Mouse (Mus musculus): ENCODE results near the gene Fam13a. TPM values are rescaled to one million over a fixed set of nuclear protein-coding genes. Genes with fewer than 3 reads are reported as not detected.

Gene Fam13a
- polyA plus RNA-seq, 1 experiment from 2014 or later: 1.5 TPM

DNA sequence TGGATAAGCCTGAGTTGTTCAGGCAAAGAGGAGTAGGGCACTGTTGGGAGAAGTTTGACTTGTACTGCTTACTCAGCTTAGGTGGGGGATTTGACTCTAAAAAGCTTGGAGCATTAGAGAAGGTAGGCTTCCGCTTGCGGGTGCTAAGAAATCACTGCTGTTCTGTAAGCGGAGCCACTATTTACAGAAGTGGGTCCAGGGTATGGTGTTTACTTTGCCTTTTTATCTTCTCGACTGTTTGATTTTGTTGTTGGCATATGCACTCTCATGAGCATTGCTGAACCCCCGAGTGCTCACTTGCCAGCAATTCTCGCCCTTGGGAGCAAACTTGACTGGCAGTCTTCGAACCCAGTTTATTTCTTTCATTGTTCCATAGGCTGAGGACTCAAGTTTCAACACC is 123.8 kb downstream of the Fam13a start:
- Histone ChIP-seq H3K27me3 (replicated peaks; ENCODE audit: control insufficient read depth, insufficient read depth, low read length) (no peaks in the 10 kb centered on the region), H3K27ac (ENCODE audit: low read depth, low read length) (no peak overlapping the region), H3K4me3 (ENCODE audit: low read depth, low read length) (no peak overlapping the region), H3K4me2 (no peak overlapping the region), H3K9ac (ENCODE audit: low read depth, low read length) (no peak overlapping the region), H3K9me3 (ENCODE audit: control insufficient read depth, low read length) (no peaks in the 10 kb centered on the region), H3K4me1 (replicated peaks; ENCODE audit: control insufficient read depth, insufficient read depth, low read length) (no peaks in the 10 kb centered on the region), H3K36me3 (ENCODE audit: control insufficient read depth, insufficient read depth, low read length) (no peaks in the 10 kb centered on the region)
- 87% methylated on average over 7 of the region's 7 CpGs for WGBS
- ATAC-seq (replicated peaks; ENCODE audit: low FRiP score) (no peak), DNase-seq (ENCODE audit: low spot score) (no peak)

GRCm38 (mm10) chr6:58899076-58899475 is 125.3 kb downstream of the Fam13a start:
- Histone ChIP-seq H3K4me3 (ENCODE audit: low read depth, low read length) (no peak overlapping the region), H3K9ac (ENCODE audit: low read depth, low read length) (no peak overlapping the region), H3K4me1 (replicated peaks; ENCODE audit: control insufficient read depth, insufficient read depth, low read length) (no peaks in the 10 kb centered on the region), H3K36me3 (ENCODE audit: control insufficient read depth, insufficient read depth, low read length) (no peaks in the 10 kb centered on the region), H3K27me3 (replicated peaks; ENCODE audit: control insufficient read depth, insufficient read depth, low read length) (no peaks in the 10 kb centered on the region), H3K4me2 (no peak overlapping the region), H3K27ac (ENCODE audit: low read depth, low read length) (no peak overlapping the region), H3K9me3 (ENCODE audit: control insufficient read depth, low read length) (no peaks in the 10 kb centered on the region)
- ATAC-seq (replicated peaks; ENCODE audit: low FRiP score): no peak
- WGBS: 88% methylated on average over 3 of the region's 3 CpGs
- DNase-seq (ENCODE audit: low spot score): no peak

DNA sequence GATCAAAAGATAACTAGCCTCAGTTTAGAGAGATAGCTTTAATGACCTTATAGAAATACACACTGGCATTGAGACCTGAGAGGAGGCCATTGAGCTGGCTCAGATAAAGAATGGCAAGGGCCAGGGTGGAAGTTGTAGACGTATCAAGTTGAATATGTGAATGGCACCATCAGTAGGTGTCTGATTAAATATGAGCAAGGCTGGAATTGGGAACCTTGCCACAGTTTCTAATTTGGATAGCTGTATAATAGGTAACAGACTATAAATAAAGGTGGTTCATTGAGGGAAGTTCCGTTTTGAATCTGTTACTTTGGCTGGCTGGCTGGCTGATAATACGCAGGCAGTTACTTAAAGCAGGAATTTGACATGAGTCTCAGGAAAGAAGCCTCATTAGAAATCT is 127.7 kb downstream of the Fam13a start:
- no peak overlapping the region for H3K27ac ChIP-seq (ENCODE audit: low read depth, low read length)
- no peak overlapping the region for H3K9ac ChIP-seq (ENCODE audit: low read depth, low read length)
- ATAC-seq (replicated peaks; ENCODE audit: low FRiP score): no peak
- WGBS: 80% methylated on average over 3 of the region's 3 CpGs
- DNase-seq (ENCODE audit: low spot score): no peak
- no peaks in the 10 kb centered on the region for H3K9me3 ChIP-seq (ENCODE audit: control insufficient read depth, low read length)
- no peaks in the 10 kb centered on the region for H3K4me1 ChIP-seq (replicated peaks; ENCODE audit: control insufficient read depth, insufficient read depth, low read length)
- no peaks in the 10 kb centered on the region for H3K27me3 ChIP-seq (replicated peaks; ENCODE audit: control insufficient read depth, insufficient read depth, low read length)
- H3K4me2 ChIP-seq: no peak overlapping the region
- H3K4me3 ChIP-seq (ENCODE audit: low read depth, low read length): no peak overlapping the region
- H3K36me3 ChIP-seq (ENCODE audit: control insufficient read depth, insufficient read depth, low read length): no peaks in the 10 kb centered on the region

GRCm38 (mm10) chr6:58894994-58895393 is 129.4 kb downstream of the Fam13a start:
- ATAC-seq (replicated peaks; ENCODE audit: low FRiP score): no peak
- Histone ChIP-seq H3K9me3 (ENCODE audit: control insufficient read depth, low read length) (no peaks in the 10 kb centered on the region), H3K27ac (ENCODE audit: low read depth, low read length) (no peak overlapping the region), H3K36me3 (ENCODE audit: control insufficient read depth, insufficient read depth, low read length) (no peaks in the 10 kb centered on the region), H3K4me1 (replicated peaks; ENCODE audit: control insufficient read depth, insufficient read depth, low read length) (no peaks in the 10 kb centered on the region), H3K27me3 (replicated peaks; ENCODE audit: control insufficient read depth, insufficient read depth, low read length) (no peaks in the 10 kb centered on the region), H3K4me2 (no peak overlapping the region), H3K9ac (ENCODE audit: low read depth, low read length) (no peak overlapping the region), H3K4me3 (ENCODE audit: low read depth, low read length) (no peak overlapping the region)
- no peak for DNase-seq (ENCODE audit: low spot score)
- WGBS: 75% methylated on average over 4 of the region's 4 CpGs

DNA sequence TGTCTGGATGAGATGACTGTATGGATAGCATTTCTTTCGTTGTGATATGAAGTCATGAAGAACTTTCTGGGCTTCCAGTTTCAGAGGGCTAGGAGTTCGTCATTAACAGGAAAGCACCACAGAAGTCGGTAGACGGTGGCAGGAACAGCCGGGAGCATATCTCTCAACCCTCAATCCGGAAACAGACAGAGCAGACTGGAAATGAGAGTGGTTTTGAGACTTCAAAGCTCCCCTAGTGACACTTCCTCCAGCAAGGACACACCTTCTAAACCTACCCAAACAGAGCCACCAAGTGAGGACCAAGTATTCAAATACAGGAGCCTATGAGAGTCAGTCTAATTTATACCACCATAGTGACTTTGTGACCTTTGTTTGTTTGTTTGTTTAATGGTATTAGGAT is 131.0 kb downstream of the Fam13a start:
- WGBS: 57% methylated on average over 6 of the region's 6 CpGs

DNA sequence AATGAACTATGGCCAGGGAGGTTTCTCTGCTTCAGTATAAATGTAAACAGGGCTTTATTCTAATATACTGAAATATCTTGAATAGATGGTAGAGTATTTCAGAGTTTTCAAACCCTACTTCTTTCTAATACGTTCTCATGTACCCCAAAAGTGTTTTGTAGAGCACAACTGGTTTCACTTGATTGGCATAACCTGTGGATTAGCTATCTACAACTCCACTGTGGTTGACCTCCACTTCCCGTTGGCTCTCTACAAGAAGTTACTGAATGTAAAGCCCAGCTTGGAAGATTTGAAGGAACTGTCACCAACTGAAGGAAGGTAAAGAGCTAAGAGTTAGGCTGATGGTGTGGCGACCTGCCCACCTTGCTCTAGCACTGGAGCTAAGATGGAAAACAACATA is 134.4 kb downstream of the Fam13a start:
- no peaks in the 10 kb centered on the region for H3K9me3 ChIP-seq (ENCODE audit: control insufficient read depth, low read length)
- no peak overlapping the region for H3K4me3 ChIP-seq (ENCODE audit: low read depth, low read length)
- H3K27me3 ChIP-seq (replicated peaks; ENCODE audit: control insufficient read depth, insufficient read depth, low read length): no peaks in the 10 kb centered on the region
- H3K4me2 ChIP-seq: no peak overlapping the region
- DNase-seq (ENCODE audit: low spot score) (no peak), ATAC-seq (replicated peaks; ENCODE audit: low FRiP score) (no peak)
- H3K27ac ChIP-seq (ENCODE audit: low read depth, low read length): no peak overlapping the region
- H3K4me1 ChIP-seq (replicated peaks; ENCODE audit: control insufficient read depth, insufficient read depth, low read length): no peaks in the 10 kb centered on the region
- H3K9ac ChIP-seq (ENCODE audit: low read depth, low read length): no peak overlapping the region
- WGBS: 58% methylated on average over 3 of the region's 3 CpGs
- H3K36me3 ChIP-seq (ENCODE audit: control insufficient read depth, insufficient read depth, low read length): no peaks in the 10 kb centered on the region

More for the DNA sequence above, 131.0 kb downstream of the Fam13a start:
- Histone ChIP-seq H3K4me3 (ENCODE audit: low read depth, low read length) (no peak overlapping the region), H3K9me3 (ENCODE audit: control insufficient read depth, low read length) (no peaks in the 10 kb centered on the region), H3K27me3 (replicated peaks; ENCODE audit: control insufficient read depth, insufficient read depth, low read length) (no peaks in the 10 kb centered on the region), H3K36me3 (ENCODE audit: control insufficient read depth, insufficient read depth, low read length) (no peaks in the 10 kb centered on the region), H3K4me2 (no peak overlapping the region), H3K9ac (ENCODE audit: low read depth, low read length) (no peak overlapping the region), H3K4me1 (replicated peaks; ENCODE audit: control insufficient read depth, insufficient read depth, low read length) (no peaks in the 10 kb centered on the region), H3K27ac (ENCODE audit: low read depth, low read length) (no peak overlapping the region)
- no peak for DNase-seq (ENCODE audit: low spot score)
- 0 out of 2 replicates have a peak, but pooled peaks have one; percentile 23 for ATAC-seq (replicated peaks; ENCODE audit: low FRiP score)

- 64% methylated on average over 6 of the region's 6 CpGs for WGBS
- DNase-seq (ENCODE audit: low spot score): no peak
- Histone ChIP-seq H3K9ac (ENCODE audit: low read depth, low read length) (no peak overlapping the region), H3K36me3 (ENCODE audit: control insufficient read depth, insufficient read depth, low read length) (no peaks in the 10 kb centered on the region), H3K4me1 (replicated peaks; ENCODE audit: control insufficient read depth, insufficient read depth, low read length) (no peaks in the 10 kb centered on the region), H3K27me3 (replicated peaks; ENCODE audit: control insufficient read depth, insufficient read depth, low read length) (no peaks in the 10 kb centered on the region), H3K27ac (ENCODE audit: low read depth, low read length) (no peak overlapping the region), H3K9me3 (ENCODE audit: control insufficient read depth, low read length) (no peaks in the 10 kb centered on the region), H3K4me2 (no peak overlapping the region), H3K4me3 (ENCODE audit: low read depth, low read length) (no peak overlapping the region)
- ATAC-seq (replicated peaks; ENCODE audit: low FRiP score): no peak
Observed at GRCm38 (mm10) chr6:58882271-58882670, 142.1 kb downstream of the Fam13a start.

Other genes with a start within 250 kb of the Fam13a start
- gene Herc3, start 193.1 kb downstream of the Fam13a start, polyA plus RNA-seq (2014; fragmentation: Nextera tagmentation; extraction: Ambion mirVana): 3.6 and 3.9 TPM in 2 replicates
- 0.77 and 1.0 TPM in 2 replicates for gene Nap1l5, start 117.5 kb downstream of the Fam13a start, polyA plus RNA-seq (2014; fragmentation: Nextera tagmentation; extraction: Ambion mirVana)
- 8.3 and 8.8 TPM in 2 replicates for gene Tigd2, start 184.3 kb upstream of the Fam13a start, polyA plus RNA-seq (2014; fragmentation: Nextera tagmentation; extraction: Ambion mirVana)

All from liver, embryonic 11.5 days (tissue).